Mouse (Mus musculus) intestine, postnatal 0 days (tissue): ENCODE results near the gene Gucy1a1. TPM values are rescaled to one million over a fixed set of nuclear protein-coding genes. Genes with fewer than 3 reads are reported as not detected.

Experiments used
- ATAC-seq: fragments of 200-750 bp; cut with Nextera tagmentation; 2 replicates; pipeline ENCODE4 v1.8.0; 2017; ENCODE audit warnings: mild to moderate bottlenecking, moderate TSS enrichment, moderate library complexity
- H3K27ac ChIP-seq: fragments of 300-500 bp; sonication (generic); 2 replicates; pipeline ENCODE4 v1.5.1; 2014; ENCODE audit warnings: mild to moderate bottlenecking, low read depth, low read length, moderate library complexity
- H3K27me3 ChIP-seq: fragments of 300-500 bp; sonication (generic); replicated peaks from 2 replicates; pipeline ENCODE4 v1.6.1; 2014; ENCODE audit warnings: low read length, mixed read lengths; ENCODE audit not compliant: control insufficient read depth, insufficient read depth
- H3K36me3 ChIP-seq: fragments of 300-500 bp; sonication (generic); 2 replicates; pipeline ENCODE4 v1.6.1; 2014; ENCODE audit warnings: mild to moderate bottlenecking, moderate library complexity; ENCODE audit not compliant: control insufficient read depth, insufficient read depth
- H3K4me1 ChIP-seq: fragments of 300-500 bp; sonication (generic); replicated peaks from 2 replicates; pipeline ENCODE4 v1.6.1; 2014; ENCODE audit warnings: antibody characterized with exemption, low read length, mixed read lengths; ENCODE audit not compliant: control insufficient read depth, insufficient read depth
- H3K4me2 ChIP-seq: fragments of 300-500 bp; sonication (generic); replicated peaks from 2 replicates; pipeline ENCODE4 v1.6.1; 2014; ENCODE audit warnings: low read depth, mild to moderate bottlenecking, moderate library complexity
- H3K4me3 ChIP-seq: fragments of 300-500 bp; sonication (generic); 2 replicates; pipeline ENCODE4 v1.5.1; 2014; ENCODE audit warnings: low read depth, low read length
- H3K9ac ChIP-seq: fragments of 300-500 bp; sonication (generic); 2 replicates; pipeline ENCODE4 v1.6.1; 2014; ENCODE audit warnings: mild to moderate bottlenecking, low read depth, low read length
- H3K9me3 ChIP-seq: fragments of 300-500 bp; sonication (generic); 2 replicates; pipeline ENCODE4 v1.6.1; 2016; ENCODE audit warnings: mixed run types; ENCODE audit not compliant: control insufficient read depth
- CTCF ChIP-seq: sonication (generic); IDR thresholded peaks from 2 replicates; pipeline ENCODE4 v1.5.1; 2016; ENCODE audit warnings: low read depth, mild to moderate bottlenecking, control low read depth, antibody characterized with exemption, moderate library complexity
- WGBS: fragments of 180-500 bp; shearing (Covaris S2); extraction: QIAGEN DNeasy Blood & Tissue Kit; methylation state at CpG from one replicate; pipeline ENCODE4 v1.1.7; 2014; 5-methylcytosine and 5-hydroxymethylcytosine counted together
- polyA plus RNA-seq: library from polyadenylated mRNA; unstranded; fragments of >200 nt; fragmentation: Nextera tagmentation; extraction: Ambion mirVana; gene quantifications from 2 replicates; pipeline ENCODE4 v1.2.1, GENCODE M21; 2015

The Gucy1a1 gene
- polyA plus RNA-seq, 1 experiment from 2014 or later: 15.7 TPM

- Histone ChIP-seq H3K4me3 (no peak overlapping the region), H3K27ac (no peak overlapping the region), H3K4me2 (no peak overlapping the region), H3K36me3 (no peaks in the 10 kb centered on the region), H3K4me1 (no peaks in the 10 kb centered on the region), H3K9ac (no peak overlapping the region), H3K27me3 (no peaks in the 10 kb centered on the region), H3K9me3 (no peaks in the 10 kb centered on the region)
- no peak for TF ChIP-seq CTCF
- no peak for ATAC-seq
- 55% methylated on average over 5 of the region's 5 CpGs for WGBS
Measured at GRCm38 (mm10) chr3:82067830-82068229, 77.8 kb downstream of the Gucy1a1 start.

GRCm38 (mm10) chr3:82061402-82062180 lies 84.0 kb downstream of the Gucy1a1 start:
- Histone ChIP-seq H3K36me3 (no peaks in the 10 kb centered on the region), H3K27ac (no peak overlapping the region), H3K9ac (no peak overlapping the region), H3K4me2 (no peak overlapping the region), H3K4me3 (no peak overlapping the region), H3K9me3 (no peaks in the 10 kb centered on the region), H3K27me3 (no peaks in the 10 kb centered on the region), H3K4me1 (no peaks in the 10 kb centered on the region)
- TF ChIP-seq CTCF: peak; percentile 34; the same call in 1 of the 2 replicates
- no peak for ATAC-seq
- WGBS: 36% methylated on average over 9 of the region's 9 CpGs

- no peak overlapping the region for H3K4me3 ChIP-seq
- H3K9ac ChIP-seq: no peak overlapping the region
- no peak overlapping the region for H3K27ac ChIP-seq
- H3K36me3 ChIP-seq: no peaks in the 10 kb centered on the region
- no peak for ATAC-seq
- WGBS: 34% methylated on average over 5 of the region's 5 CpGs
- H3K4me1 ChIP-seq: no peaks in the 10 kb centered on the region
- TF ChIP-seq CTCF: no peak
- no peaks in the 10 kb centered on the region for H3K27me3 ChIP-seq
- H3K9me3 ChIP-seq: no peaks in the 10 kb centered on the region
- no peak overlapping the region for H3K4me2 ChIP-seq
Measured at GRCm38 (mm10) chr3:82057201-82057600, 88.4 kb downstream of the Gucy1a1 start.

GRCm38 (mm10) chr3:82054283-82054974 lies 91.2 kb downstream of the Gucy1a1 start:
- Histone ChIP-seq H3K4me3 (no peak overlapping the region), H3K9me3 (no peaks in the 10 kb centered on the region), H3K4me1 (no peaks in the 10 kb centered on the region), H3K36me3 (no peaks in the 10 kb centered on the region), H3K4me2 (no peak overlapping the region), H3K9ac (no peak overlapping the region), H3K27ac (peak overlapping the region; percentile 11; the same call in 1 of the 2 replicates), H3K27me3 (no peaks in the 10 kb centered on the region)
- 39% methylated on average over 5 of the region's 5 CpGs for WGBS
- TF ChIP-seq CTCF: no peak
- ATAC-seq: no peak

- Histone ChIP-seq H3K27ac (no peak overlapping the region), H3K36me3 (no peaks in the 10 kb centered on the region), H3K4me2 (no peak overlapping the region), H3K4me3 (no peak overlapping the region), H3K4me1 (no peaks in the 10 kb centered on the region), H3K9ac (no peak overlapping the region), H3K9me3 (no peaks in the 10 kb centered on the region), H3K27me3 (no peaks in the 10 kb centered on the region)
- WGBS: 46% methylated on average over 2 of the region's 2 CpGs
- no peak for TF ChIP-seq CTCF
- ATAC-seq: no peak
Measured at GRCm38 (mm10) chr3:82052029-82052428, 93.6 kb downstream of the Gucy1a1 start.

GRCm38 (mm10) chr3:82051468-82051867 lies 94.1 kb downstream of the Gucy1a1 start:
- H3K9me3 ChIP-seq: no peaks in the 10 kb centered on the region
- H3K27ac ChIP-seq: no peak overlapping the region

More at GRCm38 (mm10) chr3:82051468-82051867, 94.1 kb downstream of the Gucy1a1 start:
- no peak for ATAC-seq
- Histone ChIP-seq H3K4me3 (no peak overlapping the region), H3K36me3 (no peaks in the 10 kb centered on the region), H3K4me2 (no peak overlapping the region), H3K9ac (no peak overlapping the region), H3K4me1 (no peaks in the 10 kb centered on the region), H3K27me3 (no peaks in the 10 kb centered on the region)
- TF ChIP-seq CTCF: no peak
